Mouse (Mus musculus) forelimb bud, embryonic 11.5 days (tissue): ENCODE measurements at regions not wholly inside any gene's neighbourhood (a gene's known extent, or its start where the extent isn't known, plus 50 kb on each side); places are given as distances from the start of the nearest gene placed in this dataset.

Source experiments
- DNase-seq: peaks from one replicate; pipeline ENCODE4 v3.0.0-alpha.2; 2012; ENCODE audit warnings: low read depth, low spot score

DNA sequence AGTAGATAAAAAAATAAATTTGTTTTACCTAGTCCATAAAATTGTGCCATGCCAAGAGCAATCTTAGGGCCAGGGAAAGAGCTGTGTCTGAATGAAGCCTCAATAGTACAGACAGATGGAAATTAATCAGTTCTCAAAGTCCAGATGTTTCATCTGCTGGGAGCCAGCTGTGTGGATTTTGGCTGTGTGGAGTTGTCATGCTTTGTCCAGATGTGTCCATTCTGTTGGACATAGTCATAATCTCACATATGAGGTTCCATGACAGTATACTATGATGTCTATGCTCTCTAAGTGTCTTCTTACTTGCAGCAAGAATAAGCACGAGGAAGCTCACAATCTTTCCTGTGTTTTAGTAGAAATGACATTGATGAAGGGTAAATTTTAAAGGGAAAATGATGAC, 105.8 kb upstream of the 4933415F23Rik start:
- DNase-seq = no peak

- no peak for DNase-seq
Measured at GRCm38 (mm10) chr1:23207024-23207423, 105.0 kb upstream of the 4933415F23Rik start.

DNA sequence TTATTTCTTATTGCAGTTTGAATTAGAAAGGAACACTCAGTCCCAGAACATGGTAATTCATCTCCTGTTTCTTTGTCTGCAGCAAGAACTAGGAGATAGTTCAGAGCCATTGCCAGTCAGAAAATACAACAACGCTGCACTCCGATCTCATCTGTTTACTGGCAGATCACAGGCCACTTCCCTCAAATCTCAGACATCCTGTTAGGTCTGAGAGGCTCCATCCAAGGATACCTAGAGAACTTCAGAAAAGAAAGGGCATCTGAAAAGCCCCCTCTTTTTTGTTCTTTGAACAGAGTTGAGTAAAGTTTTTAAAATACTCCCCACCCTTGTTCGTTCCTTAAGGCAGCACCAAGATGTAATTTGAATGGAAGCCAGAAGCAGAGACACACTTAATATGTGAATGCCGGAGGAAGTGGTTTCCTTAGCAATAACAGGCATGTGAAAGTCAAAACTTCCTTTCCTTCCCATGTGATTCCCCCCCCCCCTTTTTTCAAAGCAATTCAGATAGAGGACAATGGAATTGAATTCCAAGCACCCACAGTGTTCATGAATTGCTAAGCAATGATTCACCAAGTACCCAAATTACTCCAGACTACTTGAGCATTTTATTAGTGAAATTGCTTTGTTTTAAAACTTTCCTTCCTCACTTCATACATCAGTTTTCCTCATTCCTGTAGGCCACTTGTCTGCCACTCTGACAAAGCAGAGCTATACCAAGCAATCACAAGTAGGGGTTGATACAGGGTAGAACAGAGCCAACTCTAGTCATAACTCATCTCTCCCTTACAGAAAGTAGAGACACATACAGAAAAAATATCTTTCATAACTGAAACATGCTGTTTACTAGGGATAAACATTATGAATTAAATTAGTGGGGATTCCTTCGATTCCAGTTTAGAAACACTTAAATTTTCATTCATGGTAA, 100.7 kb upstream of the 4933415F23Rik start:
- no peak for DNase-seq

- no peak for DNase-seq
Measured at GRCm38 (mm10) chr1:23200460-23200859, 98.4 kb upstream of the 4933415F23Rik start.

- no peak for DNase-seq
Measured at GRCm38 (mm10) chr1:23190316-23191005, 88.4 kb upstream of the 4933415F23Rik start.

- no peak for DNase-seq
Measured at GRCm38 (mm10) chr1:23189790-23190189, 87.7 kb upstream of the 4933415F23Rik start.

DNA sequence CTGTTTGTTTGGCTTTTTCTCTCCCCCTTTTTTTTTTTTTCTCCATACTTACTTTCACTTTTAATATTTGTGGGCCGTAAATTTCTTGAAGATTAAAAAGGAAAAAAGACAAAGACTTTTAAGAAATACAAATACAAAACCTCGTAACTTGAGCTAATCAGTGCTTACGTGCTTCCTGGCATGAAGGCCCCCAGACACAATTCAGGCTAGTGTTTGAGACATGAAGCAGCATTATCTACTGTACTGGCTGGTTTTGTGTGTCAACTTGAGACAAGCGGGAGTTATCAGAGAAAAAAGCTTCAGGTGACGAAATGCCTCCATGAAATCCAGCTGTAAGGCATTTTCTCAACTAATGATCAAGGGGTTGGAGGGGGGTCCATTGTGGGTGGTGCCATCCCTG, 86.2 kb upstream of the 4933415F23Rik start:
- no peak for DNase-seq

DNA sequence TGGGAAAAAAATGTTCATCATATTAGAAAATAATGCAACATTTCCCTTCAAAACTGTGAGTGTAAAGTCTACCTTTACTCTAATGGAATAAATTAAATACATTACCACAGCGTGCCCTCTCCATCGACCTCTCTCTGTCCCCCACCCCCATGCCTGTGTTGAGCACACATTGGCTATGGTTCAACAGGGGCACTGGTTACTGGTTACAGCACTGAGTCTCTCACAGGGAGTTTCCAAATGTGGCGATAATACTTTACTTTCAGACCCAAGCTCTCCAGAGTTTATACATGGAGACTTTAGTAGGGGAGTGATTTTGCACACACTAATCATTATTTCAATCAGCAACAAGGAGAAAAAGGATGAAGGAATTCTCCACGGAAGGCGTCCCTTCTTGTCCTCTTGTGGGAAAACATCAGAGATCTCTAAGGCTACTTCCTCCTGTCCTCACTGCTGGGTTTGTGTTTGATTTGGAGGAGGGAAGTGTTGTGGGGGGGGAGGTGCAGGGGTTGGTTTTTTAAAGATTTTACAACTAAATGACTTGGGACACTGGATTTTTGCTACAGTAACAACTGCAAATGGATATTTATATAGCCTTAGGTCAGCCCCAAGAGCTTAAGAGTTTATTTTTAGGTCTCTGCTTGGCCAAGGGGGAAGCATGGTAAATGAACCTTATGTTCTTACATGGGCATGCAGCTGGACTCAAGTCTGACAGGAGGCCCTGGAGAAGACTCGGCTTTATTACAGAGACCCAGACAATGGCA, 85.6 kb upstream of the 4933415F23Rik start:
- DNase-seq = no peak

GRCm38 (mm10) chr1:23184728-23185127, 82.7 kb upstream of the 4933415F23Rik start:
- no peak for DNase-seq

GRCm38 (mm10) chr1:23182541-23182940, 80.5 kb upstream of the 4933415F23Rik start:
- no peak for DNase-seq

- no peak for DNase-seq
Measured at GRCm38 (mm10) chr1:23178335-23178974, 76.4 kb upstream of the 4933415F23Rik start.

DNA sequence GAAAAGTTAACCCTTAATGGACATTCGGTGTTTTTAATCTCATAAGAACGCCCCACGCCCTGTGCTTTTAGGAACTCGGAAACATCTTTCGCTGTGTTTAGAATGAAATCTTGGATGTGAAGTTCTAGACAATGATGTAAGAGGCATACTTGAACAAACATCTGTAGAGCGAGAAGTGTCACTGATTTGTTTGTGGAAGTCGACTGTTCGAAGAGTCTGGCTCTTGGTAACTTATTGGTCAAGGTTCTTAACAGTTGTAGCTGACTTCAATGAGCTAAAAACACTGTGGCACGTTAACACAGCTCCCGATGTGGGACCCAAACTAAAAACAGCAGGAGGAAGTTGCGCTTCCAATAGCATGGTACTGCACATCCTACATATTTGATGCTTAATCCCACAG, 72.0 kb upstream of the 4933415F23Rik start:
- DNase-seq = no peak

DNA sequence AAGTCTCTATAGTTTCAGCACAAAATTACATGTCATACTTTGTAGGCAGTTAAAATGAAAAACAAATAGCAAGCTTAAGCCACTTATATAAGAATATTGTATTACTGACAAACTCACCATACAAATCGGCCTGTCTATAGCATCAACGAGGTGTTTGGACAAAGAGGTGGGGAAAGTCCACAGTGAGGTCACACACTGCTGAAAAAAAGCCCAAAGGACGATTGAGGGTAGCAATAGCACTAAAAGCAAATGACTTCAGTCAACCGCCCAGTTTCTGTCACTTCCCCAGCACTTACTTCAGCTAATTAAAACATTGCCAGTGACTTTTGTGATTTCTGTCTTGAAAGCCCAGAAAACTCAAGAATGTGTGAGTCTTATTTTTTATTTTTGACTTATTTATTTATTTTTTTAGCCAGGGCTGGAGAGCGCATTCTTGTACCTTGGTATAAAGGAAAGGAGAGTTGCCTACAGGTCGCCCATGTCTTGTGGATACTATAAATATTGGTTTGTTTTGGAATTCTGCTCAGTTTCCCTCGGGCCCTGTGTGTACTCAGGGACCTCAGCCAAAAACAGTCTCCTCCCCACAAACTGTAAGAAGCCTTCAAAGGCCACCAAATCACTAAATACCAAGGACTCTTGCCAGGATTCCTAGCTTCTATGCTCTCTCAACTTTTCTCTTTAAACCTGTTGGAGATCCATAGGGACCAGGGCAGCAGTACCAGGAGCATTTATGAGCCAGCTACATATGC, 71.2 kb upstream of the 4933415F23Rik start:
- DNase-seq = no peak

- DNase-seq = no peak
Measured at GRCm38 (mm10) chr1:23171336-23171735, 69.3 kb upstream of the 4933415F23Rik start.

- no peak for DNase-seq
Measured at GRCm38 (mm10) chr1:23170711-23171110, 68.7 kb upstream of the 4933415F23Rik start.

GRCm38 (mm10) chr1:23168504-23168903, 66.5 kb upstream of the 4933415F23Rik start:
- no peak for DNase-seq

GRCm38 (mm10) chr1:23163371-23163935, 61.4 kb upstream of the 4933415F23Rik start:
- no peak for DNase-seq

DNA sequence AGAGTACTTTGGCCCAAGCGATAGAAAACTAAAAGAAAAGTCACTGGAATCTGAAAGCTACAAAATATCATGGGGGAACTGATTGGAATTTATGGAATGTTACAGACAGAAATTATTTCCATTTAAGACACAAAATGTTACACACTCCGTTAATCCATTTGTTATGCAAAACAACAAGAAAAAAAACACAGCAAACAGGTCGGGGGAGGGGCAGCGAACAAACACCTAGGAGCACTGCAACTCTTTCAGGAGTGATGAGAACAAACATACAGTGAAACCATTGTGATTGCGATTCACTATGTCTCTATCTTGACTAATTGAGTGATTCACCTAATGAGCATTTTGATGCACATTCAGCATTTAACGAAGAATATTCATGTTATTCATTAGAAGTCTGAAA, 60.7 kb upstream of the 4933415F23Rik start:
- DNase-seq = no peak
